Mouse (Mus musculus): ENCODE data around the gene Zfp281.

DNA sequence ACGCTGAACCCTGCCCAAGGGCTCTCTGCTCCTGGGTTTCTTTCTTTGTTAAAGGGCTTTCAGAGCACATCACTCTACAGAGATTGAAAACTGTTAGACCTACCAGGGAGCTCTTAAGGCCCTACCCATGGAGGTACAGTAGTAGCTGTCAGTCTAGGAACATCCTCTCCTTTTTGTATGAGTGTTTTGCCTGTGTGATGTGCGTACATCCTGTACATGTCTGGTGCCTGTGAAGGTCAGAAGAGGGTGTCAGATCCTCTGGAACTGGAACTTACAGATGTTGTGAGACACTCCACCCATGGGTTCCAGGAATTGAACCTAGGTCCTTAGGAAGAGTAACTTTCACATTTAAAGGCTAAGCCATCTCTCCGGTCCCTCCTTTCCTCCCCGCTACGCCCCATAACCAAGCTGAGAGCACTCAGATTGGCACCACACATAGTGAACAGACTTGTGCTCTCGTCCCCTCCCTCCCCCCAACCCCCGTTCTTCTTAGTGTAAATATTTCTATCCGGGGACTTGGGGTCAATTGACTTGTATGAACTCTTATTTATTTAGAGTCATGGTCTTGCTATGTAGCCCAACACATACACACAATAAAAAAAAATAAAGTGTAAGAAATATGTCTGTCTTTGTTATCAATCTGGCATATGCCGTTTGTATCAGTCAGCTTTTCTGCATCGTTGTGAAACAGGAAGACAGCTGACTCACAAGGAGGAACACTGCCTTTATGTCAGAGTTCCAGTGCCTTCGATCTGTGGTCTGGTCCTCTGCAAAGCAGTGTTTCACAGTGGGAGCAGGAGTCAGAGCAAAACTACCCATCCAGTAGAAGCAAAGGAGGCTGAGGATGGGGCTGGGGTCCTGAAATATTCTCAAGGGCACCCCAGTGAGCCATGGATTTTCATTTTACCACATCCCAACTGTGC, 16.1 kb upstream of the Zfp281 start:
- TF ChIP-seq CTCF (IDR thresholded peaks at IDR 0.05; ENCODE audit: low read depth, low read length): no peak
- no peak for TF ChIP-seq POLR2A (IDR thresholded peaks at IDR 0.05; ENCODE audit: extremely low read depth, insufficient read depth, low read length)
